Mouse (Mus musculus) urinary bladder, postnatal 25 days (tissue): Measurements from ENCODE around the gene Lats2.

Experiments used
- DNase-seq: peaks from one replicate; pipeline ENCODE4 v3.0.0; 2022; ENCODE audit warnings: low spot score

The Lats2 gene

DNA sequence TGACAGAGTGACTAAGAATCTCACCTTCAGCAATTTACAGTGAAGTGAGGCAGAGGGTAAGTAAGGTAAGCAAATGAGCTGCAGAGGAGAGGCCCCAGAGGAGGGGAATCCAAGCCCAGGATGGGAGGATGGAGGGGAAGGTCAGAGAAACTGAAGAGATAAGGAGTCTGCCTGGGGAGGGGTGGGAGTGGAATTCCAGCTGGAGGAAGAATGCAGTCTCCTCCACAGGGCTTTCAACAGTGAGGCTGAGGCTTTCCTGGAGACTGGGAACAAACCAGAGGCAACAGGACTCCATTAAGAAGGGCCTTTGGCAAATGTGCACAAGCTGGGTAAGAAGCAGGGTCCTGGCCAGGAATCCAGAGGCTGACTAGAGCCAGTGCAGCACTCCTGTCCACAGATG lies 21.1 kb downstream of the Lats2 start:
- no peak for DNase-seq

DNA sequence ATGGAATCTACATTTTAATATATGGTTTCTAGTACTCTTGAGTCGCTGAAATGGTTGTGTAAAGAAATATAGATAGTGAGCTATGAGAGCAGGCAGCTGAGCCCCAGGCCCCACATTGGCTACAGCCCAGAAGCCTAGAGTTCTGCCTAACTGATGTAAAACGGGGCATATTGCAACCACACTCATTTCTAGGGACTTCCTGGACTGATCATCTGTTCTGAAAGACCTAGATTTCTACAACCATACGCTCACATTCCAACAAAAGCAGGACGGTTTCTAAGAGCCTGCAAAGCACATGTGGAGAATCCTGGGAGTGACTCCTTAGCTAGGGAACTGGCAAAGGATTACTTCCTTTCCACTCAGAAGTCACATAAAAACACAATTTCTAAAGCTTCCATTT lies 22.0 kb downstream of the Lats2 start:
- DNase-seq: no peak

- DNase-seq: no peak
These were observed 25.4 kb downstream of the Lats2 start for GRCm38 (mm10) chr14:57732668-57733293.

DNA sequence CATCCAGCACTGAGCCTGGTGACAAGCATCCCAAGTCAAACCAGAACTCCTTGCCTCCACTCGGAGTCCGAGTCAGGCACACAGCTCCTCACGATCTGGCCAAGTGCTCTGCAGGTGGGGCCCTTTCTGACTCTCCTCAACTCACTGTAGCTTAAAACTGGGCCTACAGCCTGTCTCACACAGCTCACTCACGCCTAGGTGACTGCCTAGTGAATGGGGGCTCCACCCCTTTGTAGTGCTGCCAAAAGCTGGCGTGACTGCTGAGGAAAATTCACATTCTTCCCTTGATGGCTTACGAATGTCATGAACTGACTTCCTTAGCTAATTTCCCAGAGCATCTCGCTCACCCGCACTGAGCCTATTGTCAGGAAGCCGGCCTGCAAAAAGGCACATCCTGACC lies 27.7 kb downstream of the Lats2 start:
- DNase-seq: peak; percentile 32

DNA sequence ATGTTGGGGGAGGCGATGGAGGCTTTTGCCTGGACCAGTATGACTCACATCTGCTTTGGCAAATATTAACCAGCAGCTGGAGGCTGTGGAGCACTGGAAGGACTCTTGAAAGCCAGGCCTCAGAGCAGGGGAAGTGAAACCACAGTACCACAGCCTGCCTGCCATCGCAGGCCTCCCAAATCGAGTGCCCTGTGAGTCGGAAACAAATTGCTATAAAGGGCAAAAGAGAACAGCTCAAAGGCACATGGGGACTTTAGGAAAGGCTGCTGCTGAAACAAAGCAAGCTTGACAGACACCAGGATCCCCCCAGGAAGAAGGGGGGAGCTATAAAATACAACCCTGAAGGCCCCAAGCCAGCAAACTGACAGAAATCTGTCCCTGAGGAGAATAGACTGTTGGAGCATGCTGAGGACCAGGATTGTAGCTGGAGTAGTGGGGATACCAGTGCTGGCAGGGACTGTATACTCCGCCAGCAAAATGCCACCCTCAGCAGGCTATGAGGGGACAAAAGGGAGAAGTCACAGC lies 28.2 kb downstream of the Lats2 start:
- DNase-seq: no peak

DNA sequence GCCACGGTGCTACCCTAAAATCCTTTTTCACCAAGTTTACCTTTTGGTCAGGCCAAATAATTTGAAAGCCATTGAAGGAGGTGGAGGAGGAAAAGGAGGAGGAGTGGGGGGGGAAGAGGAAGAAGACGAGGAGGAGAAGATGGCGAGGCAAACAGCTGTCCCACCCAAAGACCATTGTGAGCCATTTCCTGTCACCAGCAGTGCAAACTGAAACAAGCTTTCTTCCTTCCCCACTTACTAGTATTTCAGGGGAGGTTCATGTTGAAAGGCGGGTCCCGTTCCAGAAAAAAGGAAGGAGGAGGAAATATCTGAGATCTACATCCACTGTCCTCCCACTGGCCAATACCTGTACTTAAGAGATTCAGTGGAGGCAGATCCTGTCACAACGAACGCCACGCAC lies 28.8 kb downstream of the Lats2 start:
- no peak for DNase-seq

GRCm38 (mm10) chr14:57726172-57726571 lies 32.0 kb downstream of the Lats2 start:
- no peak for DNase-seq

- DNase-seq: no peak
These were observed 33.7 kb downstream of the Lats2 start for GRCm38 (mm10) chr14:57724473-57724872.

DNA sequence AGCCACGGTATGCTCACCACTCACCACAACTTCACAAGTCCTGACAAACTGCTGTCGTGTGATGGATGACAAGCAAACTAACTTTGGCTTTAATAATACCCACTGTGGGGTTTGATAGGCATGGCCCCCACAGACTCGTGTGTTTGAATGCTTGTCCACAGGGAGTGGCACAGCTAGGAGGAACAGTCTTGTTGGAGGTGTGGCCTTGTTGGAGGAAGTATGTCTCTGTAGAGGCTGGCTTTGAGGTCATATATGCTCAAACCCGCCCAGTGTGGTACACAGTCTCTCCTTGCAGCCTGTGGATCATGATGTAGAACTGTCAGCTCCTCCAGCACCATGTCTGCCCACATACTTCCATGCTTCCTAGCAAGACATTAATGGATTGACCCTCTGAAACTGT lies 39.9 kb downstream of the Lats2 start:
- DNase-seq: no peak

DNA sequence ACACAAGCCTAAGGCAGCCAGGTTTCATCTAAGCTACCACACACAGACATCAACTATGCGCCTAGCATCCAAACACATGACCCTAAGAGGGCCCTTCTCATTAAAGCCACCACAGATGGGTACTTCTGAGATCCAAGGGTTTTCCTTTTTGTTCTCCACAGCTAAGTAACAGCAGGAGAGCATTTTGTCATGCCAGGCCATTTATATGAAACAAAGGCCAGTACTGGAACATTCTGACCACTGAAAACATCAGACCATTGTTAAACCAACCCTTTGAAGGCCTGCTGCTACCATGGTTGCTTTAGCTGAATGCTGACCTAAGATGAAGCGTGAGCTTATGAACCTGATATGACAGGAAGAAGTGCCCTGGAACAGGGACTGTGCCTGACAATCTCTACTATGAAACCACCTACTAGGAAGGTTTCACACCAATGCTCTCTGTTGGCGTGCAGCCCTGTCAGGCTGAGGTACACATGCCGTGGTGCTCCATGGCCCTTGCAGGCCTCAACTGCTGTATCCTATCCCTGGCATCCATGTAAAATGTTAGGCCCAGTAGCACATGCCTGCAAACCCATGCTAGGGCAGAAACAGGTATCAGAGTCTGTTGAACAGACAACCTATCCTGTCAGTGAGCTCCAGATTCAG lies 41.5 kb downstream of the Lats2 start:
- no peak for DNase-seq

DNA sequence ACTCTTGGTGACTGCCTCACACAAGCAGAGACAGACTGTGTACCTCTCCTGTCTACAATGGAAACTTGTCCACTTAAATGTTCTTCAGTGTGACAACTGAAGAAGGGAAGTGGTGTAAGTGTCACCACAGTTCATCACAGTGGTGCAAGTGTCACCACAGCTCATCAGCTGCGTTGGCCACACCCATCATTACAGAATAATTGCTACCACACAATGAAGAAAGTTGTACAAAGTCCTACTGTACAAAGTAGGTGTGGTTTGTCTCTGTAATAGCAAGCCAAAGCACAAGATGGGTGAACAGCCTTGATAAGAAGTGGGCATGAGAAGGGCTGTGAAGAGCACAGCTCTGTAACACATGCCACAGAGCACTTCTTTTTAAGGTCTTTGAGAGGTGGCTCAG lies 45.3 kb downstream of the Lats2 start:
- no peak for DNase-seq

GRCm38 (mm10) chr14:57711059-57711458 lies 47.1 kb downstream of the Lats2 start:
- no peak for DNase-seq

GRCm38 (mm10) chr14:57709171-57709570 lies 49.0 kb downstream of the Lats2 start:
- no peak for DNase-seq

DNA sequence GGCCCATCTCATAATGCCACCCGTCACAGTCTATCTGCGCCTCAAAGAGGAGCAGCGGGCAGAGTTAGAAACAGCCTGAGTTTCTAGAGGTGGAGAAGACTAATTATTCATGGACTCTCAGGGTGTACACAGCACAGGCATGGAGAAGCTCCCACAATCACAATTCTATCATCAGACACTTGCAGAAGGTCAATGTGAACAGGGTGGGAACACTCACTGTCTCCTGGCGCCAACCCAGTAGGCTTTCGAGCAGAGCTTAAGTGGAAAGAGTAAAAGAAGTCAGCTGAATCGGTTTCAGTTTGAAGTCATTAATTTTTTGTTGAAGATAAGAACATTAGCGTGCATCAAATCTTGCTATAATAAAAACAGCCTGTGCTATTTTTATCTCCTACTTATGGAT lies 49.6 kb downstream of the Lats2 start:
- peak; percentile 55 for DNase-seq

GRCm38 (mm10) chr14:57707100-57707893 lies 50.9 kb downstream of the Lats2 start:
- peak; percentile 27 for DNase-seq

DNA sequence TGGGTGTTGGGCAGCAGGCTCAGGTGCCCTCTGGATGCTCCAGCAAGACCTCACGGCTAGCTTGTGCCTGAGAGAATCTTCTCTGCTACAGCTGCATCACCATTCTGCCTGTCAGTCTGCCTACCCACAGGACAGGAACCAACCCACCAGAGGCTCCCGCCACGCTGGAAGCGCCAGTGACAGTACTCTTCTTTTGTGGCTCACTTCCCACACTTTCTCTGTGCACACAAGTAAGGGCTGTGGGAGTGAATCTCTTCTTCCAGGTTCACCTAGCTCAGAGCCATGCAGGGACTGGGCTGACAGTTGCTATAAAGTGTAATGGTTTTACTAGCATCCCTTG lies 51.5 kb downstream of the Lats2 start:
- no peak for DNase-seq

DNA sequence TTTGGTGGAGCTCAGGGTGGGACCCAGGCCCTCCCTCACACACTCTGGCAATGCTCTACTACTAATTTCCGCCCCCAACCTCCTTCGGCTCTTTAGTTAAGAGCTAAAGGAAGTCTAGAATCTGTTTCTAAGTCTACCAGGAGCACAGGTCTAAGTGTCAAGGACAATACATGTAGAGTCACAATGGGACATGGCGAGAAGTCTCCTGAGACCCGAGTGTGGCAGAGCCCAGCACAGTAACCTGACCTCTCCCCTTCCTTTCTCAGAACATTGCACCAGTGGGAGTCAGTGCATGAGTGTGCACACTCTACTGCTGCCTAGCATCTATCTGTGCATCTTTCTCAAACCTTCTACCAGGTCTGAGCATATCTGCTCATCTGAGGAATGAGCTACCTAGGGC lies 52.4 kb downstream of the Lats2 start:
- DNase-seq: no peak

- DNase-seq: no peak
These were observed 53.1 kb downstream of the Lats2 start for GRCm38 (mm10) chr14:57705075-57705474.

DNA sequence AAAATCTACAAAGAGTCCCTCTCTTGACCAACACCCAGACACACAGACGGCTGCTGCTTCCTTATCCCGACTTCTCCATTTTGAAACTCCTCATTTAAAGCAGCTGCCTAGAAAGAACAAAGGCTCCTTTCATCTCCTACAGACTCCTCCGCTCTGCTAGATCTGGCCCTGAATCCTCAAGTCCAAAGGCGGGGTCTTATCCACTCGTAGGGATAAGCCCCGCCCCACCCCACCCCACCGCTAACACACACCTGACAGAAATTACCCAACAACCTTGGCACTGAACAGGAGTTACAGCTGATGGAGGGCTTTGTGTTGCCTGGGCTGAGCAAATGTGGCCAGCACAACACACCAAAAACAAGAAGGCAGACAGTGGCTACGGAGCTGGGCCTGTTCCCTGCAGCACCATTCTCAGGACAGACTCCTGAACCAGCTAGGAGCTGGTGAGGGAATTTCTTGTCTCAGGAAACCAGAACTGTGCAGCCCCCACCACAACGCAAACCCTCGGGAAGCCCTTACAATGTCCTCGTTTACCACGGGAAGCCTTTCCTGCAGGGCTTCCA lies 56.2 kb downstream of the Lats2 start:
- no peak for DNase-seq

- no peak for DNase-seq
These were observed 58.7 kb downstream of the Lats2 start for GRCm38 (mm10) chr14:57699461-57699970.

DNA sequence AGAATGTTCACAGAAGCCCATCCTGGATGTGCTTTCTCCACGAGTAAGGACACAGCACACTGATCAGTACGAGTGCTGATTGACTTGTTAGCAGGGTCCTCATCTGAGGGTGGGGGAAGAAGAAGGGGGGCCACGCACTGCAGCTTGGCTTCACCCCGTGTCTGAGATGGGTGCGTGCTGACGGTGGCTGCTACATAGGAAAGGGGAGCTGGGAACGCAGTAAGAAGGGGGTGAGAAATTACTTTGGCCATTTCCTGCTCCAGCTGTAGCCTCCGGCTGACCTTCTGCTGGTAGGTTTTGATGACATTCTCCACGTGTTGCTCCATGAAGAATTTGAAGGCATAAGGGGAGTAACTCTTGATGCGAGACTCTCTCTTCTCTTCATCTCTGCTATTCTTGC lies 59.2 kb downstream of the Lats2 start:
- no peak for DNase-seq

DNA sequence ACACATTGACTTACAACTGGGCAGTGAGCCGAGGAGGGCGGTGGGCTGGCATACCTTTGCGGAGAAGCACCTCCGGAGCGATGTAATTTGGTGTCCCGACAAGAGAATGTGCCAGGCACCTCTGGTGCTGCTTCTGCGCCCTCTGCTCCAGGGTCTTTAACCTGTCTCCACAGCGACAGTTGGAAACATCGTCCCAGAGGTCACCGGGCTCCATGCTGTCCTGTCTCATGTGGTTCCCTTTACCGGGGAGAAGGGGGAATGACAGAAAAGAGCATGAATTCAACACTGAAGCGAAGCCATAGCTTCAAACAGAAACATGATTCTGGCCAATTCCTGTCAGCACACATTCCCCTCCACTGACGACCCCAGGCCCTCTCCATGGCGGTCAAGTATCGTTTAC lies 62.1 kb downstream of the Lats2 start:
- DNase-seq: no peak

DNA sequence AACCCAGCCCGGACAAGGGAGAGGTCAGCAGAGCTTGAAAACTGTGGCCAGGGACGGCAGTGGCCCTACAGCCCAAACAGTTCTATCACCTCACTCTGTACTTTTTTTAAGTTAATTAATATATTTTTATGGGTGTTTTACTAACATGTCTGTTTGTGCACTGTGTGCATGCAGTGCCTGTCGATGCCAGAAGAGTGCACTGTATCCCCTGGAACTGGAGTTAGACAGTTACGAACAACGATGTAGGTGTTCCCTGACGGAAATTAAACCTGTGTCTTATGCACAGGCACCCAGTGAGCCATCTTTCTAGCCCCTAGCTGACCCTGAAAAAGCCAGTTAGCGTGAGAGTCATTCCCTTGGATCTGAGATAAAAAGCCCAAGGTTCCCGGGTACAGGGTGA lies 62.6 kb downstream of the Lats2 start:
- DNase-seq: no peak
